In the genomic region with DNA sequence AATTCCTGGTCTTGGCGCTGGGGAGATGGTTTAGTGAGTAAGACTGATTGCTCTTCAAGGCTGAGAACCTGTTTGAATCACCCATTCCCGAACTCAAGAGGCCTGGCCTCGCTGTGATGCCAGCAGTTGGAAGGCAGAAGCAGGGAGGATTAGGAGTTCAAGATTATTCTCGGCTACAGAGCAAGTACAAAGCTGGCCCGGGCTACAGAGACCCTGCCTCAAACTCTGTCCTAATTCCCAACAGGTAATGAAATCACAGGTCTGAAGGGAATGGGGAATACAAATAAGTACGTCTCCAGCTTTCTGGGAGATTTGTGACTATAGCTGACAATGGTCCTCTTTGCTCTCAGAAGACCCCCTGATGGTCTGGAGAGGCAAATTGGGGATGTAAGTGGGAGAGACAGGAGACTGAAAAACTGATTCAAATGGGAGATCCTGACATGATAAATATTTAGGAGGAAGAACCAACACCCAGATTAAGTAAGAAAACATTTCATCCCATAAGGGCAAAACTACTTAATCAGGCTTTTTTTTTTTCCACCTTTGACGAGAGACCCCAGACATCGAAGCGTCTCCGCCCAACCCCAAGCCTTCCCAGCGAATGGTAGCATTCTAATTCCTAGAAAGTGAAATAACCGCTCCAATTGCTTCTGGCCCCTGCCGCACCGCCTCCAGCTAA, we compare ENCODE assay signal across 8 mouse cellular contexts. TPM values are rescaled to one million over a fixed set of nuclear protein-coding genes. Genes with fewer than 3 reads are reported as not detected.
DNase-seq lines count a peak whose midpoint lies in the region; ATAC-seq and TF ChIP-seq lines count a peak whose summit lies in the region.

No protein-coding gene starts in this region.

- no peaks in the 10 kb centered on the region for H3K9me3 ChIP-seq in forebrain, embryonic 11.5 days (ENCODE audit: control insufficient read depth, low read length)
- H3K9me3 ChIP-seq in liver, embryonic 13.5 days (replicated peaks), result no peaks in the 10 kb centered on the region

- intact Hi-C loops in left cerebral cortex, adult 2 months (cut with DNase I), result no loop called here

- peaks cover 6% of the 10 kb centered on the region for H3K4me1 ChIP-seq in forebrain, embryonic 11.5 days (replicated peaks; ENCODE audit: control insufficient read depth, insufficient read depth, low read length)
- H3K4me1 ChIP-seq in liver, embryonic 13.5 days (replicated peaks), result peaks cover 81% of the 10 kb centered on the region

- no peak for DNase-seq in left cerebral cortex, adult 2 months (ENCODE audit: extremely low spot score in 1 of 2, low spot score in 2 of 2)
- no peak for DNase-seq in left cerebral cortex, adult 18-20 months (ENCODE audit: low spot score in 2 of 2)
- DNase-seq in adrenal gland, postnatal 10 days, result peak; percentile 40
- DNase-seq in forebrain, embryonic 11.5 days (ENCODE audit: low spot score), result no peak
- DNase-seq in liver, embryonic 13.5 days, result no peak
- no peak for DNase-seq in frontal cortex, postnatal 36 days (ENCODE audit: low spot score in 2 of 2)
- no peak for DNase-seq in right cerebral cortex, postnatal 25 days
- no peak for DNase-seq in lung, postnatal 10 days

- H3K36me3 ChIP-seq in forebrain, embryonic 11.5 days (ENCODE audit: control insufficient read depth, insufficient read depth, low read length), result no peaks in the 10 kb centered on the region
- peaks cover 20% of the 10 kb centered on the region for H3K36me3 ChIP-seq in liver, embryonic 13.5 days

- 4% methylated on average over 14 of the region's 14 CpGs for WGBS in forebrain, embryonic 11.5 days
- 12% methylated on average over 14 of the region's 14 CpGs for WGBS in liver, embryonic 13.5 days (ENCODE audit: insufficient replicate concordance)

- ATAC-seq in forebrain, embryonic 11.5 days (replicated peaks; ENCODE audit: low FRiP score), result no peak
- no peak for ATAC-seq in liver, embryonic 13.5 days (ENCODE audit: low read depth)

- no peaks in the 10 kb centered on the region for H3K27me3 ChIP-seq in forebrain, embryonic 11.5 days (ENCODE audit: control insufficient read depth, insufficient read depth, low read length)
- H3K27me3 ChIP-seq in liver, embryonic 13.5 days, result no peaks in the 10 kb centered on the region

- peak overlapping the region; percentile 50 for H3K4me2 ChIP-seq in forebrain, embryonic 11.5 days (ENCODE audit: low read depth, low read length, severe bottlenecking)
- peak overlapping the region; percentile 86 for H3K4me2 ChIP-seq in liver, embryonic 13.5 days

- TF ChIP-seq CTCF in left cerebral cortex, adult 2 months (IDR thresholded peaks at IDR 0.05), result no peak; the same call in 1 of the 2 replicates

- H3K9ac ChIP-seq in forebrain, embryonic 11.5 days (ENCODE audit: low read length), result peak overlapping the region; percentile 47; the same call in 1 of the 2 replicates
- H3K9ac ChIP-seq in liver, embryonic 13.5 days, result peak overlapping the region; percentile 71

- peak overlapping the region; percentile 96 for H3K4me3 ChIP-seq in left cerebral cortex, adult 2 months
- peak overlapping the region; percentile 97 for H3K4me3 ChIP-seq in forebrain, embryonic 11.5 days (ENCODE audit: low read depth, low read length)
- H3K4me3 ChIP-seq in liver, embryonic 13.5 days (replicated peaks), result peak overlapping the region; percentile 55

- peak overlapping the region; percentile 100 for H3K27ac ChIP-seq in left cerebral cortex, adult 2 months
- H3K27ac ChIP-seq in forebrain, embryonic 11.5 days (ENCODE audit: low read depth, low read length), result peak overlapping the region; percentile 96
- H3K27ac ChIP-seq in liver, embryonic 13.5 days, result peak overlapping the region; percentile 96

RNA-seq across cellular contexts. Expression of a gene that starts 0.8 kb away (rescaled TPM):
- 100 to 1,000 TPM in 1 of 2 experiments, 10 to 100 TPM in 1; 93.2 to 101 TPM for total RNA-seq in left cerebral cortex, adult 2 months (2021)
- 100 to 1,000 TPM; 104 to 109 TPM for total RNA-seq in left cerebral cortex, adult 18-20 months (2021)
- 100 to 1,000 TPM; 170 to 177 TPM for total RNA-seq in adrenal gland, postnatal 10 days (2021)
- polyA plus RNA-seq in forebrain, embryonic 11.5 days (2014; fragmentation: Nextera tagmentation; extraction: Ambion mirVana), result 92.4 and 102 TPM in 2 replicates
- 26.8 and 29.5 TPM in 2 replicates for polyA plus RNA-seq in liver, embryonic 13.5 days (2015; fragmentation: Nextera tagmentation; extraction: Ambion mirVana)

RNA-seq across cellular contexts. Expression of a gene that starts 1.1 kb away (rescaled TPM):
- total RNA-seq in left cerebral cortex, adult 2 months (2021), result not detected
- total RNA-seq in left cerebral cortex, adult 18-20 months (2021), result not detected
- not detected for total RNA-seq in adrenal gland, postnatal 10 days (2021)
- 0.69 and 1.0 TPM in 2 replicates for polyA plus RNA-seq in forebrain, embryonic 11.5 days (2014; fragmentation: Nextera tagmentation; extraction: Ambion mirVana)
- polyA plus RNA-seq in liver, embryonic 13.5 days (2015; fragmentation: Nextera tagmentation; extraction: Ambion mirVana), result 0.22 TPM in 1 of 2 replicates, not detected in the other

RNA-seq across cellular contexts. Expression of a gene that starts 20.3 kb away (rescaled TPM):
- total RNA-seq in left cerebral cortex, adult 2 months (2021), result not detected
- not detected for total RNA-seq in left cerebral cortex, adult 18-20 months (2021)
- not detected for total RNA-seq in adrenal gland, postnatal 10 days (2021)
- polyA plus RNA-seq in forebrain, embryonic 11.5 days (2014; fragmentation: Nextera tagmentation; extraction: Ambion mirVana), result not detected in 2 replicates
- polyA plus RNA-seq in liver, embryonic 13.5 days (2015; fragmentation: Nextera tagmentation; extraction: Ambion mirVana), result not detected in 2 replicates
